Mouse (Mus musculus): ENCODE data around the gene Il16. TPM values are rescaled to one million over a fixed set of nuclear protein-coding genes. Genes with fewer than 3 reads are reported as not detected.

Il16 gene
- 0.47 TPM in 1 of 2 replicates, not detected in the other for polyA plus RNA-seq (2011; ENCODE audit: insufficient read length, low read depth, missing spikeins)

DNA sequence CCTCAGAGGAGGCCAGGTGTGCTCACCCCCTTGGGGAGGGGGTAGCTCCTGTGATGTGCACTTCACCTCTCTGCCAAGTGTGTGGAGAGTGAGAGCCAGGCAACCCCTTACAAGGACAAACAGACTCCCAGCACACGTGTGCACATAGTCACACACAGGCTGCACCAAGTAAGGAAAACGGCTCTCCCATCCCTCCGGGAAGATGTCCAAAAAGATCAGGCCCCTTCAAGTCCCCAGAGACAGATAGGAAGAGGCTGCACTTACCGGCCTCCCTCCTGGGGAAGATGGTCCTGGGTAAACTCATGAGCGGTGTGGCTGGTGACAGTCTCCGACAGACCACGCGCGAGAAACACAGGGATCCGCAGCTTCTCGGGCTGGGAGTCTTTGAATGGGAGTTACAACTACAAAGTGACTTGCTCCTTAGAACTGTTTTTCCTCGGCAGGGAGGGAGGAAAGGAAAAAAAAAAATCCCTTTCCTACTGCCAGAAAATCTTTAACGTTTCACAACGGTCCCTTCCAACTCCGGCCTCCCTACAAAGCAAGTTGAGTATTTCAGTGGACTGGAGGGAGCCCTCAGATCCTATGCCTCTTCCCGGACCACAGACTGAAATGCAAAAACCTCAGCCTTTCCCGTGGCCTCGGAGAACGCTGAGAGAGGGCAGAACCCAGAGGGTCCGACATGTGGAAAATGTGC is at the start of gene Il16:
TSS of gene Il16 (minus strand) at position 314 of the 694 bp plus-strand sequence.
- H3K4me1 ChIP-seq (ENCODE audit: control insufficient read depth, insufficient read depth, low read length) = no peaks in the 10 kb centered on the region; the same call in 1 of the 2 replicates
- no peak within 1 kb of the TSS for H3K4me3 ChIP-seq (ENCODE audit: insufficient read depth, low read length)

DNA sequence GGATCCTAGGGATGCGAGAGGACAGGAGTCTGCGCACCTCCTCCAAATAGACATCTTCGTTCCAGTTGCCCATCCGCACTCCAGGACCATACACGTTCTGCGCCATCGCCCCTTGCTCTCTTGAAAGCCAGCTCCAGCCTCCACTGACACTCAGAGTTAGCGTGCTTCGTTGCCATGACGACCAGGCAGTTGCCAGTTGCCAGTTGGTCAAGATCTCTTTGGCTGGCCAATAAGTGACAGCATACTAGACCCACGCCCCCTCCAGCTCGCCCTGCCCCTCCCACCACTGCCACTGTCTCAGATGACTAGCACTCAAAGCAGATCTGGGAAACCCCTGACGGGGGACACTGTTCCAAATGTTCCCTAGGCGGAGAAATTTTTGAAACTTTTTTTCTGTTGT is 49.2 kb upstream of the Il16 start, which contains the start of gene Cfap161:
TSS of gene Cfap161 (minus strand) at position 176 of the 400 bp plus-strand sequence.
- H3K4me3 ChIP-seq (ENCODE audit: insufficient read depth, low read length) = no peak within 1 kb of the TSS
- no peak for TF ChIP-seq CTCF (IDR thresholded peaks at IDR 0.05; ENCODE audit: borderline replicate concordance, insufficient read depth, low read length)
- no peak for TF ChIP-seq POLR2A (IDR thresholded peaks at IDR 0.05; ENCODE audit: low read depth, low read length)
- H3K4me1 ChIP-seq (ENCODE audit: control insufficient read depth, insufficient read depth, low read length) = peaks cover 6% of the 10 kb centered on the region
- no peak within 1 kb of the TSS for H3K27ac ChIP-seq (ENCODE audit: insufficient read depth, low read length)

More for the DNA sequence above, at the start of gene Il16:
- H3K27ac ChIP-seq (ENCODE audit: insufficient read depth, low read length) = no peak within 1 kb of the TSS
- TF ChIP-seq CTCF (IDR thresholded peaks at IDR 0.05; ENCODE audit: borderline replicate concordance, insufficient read depth, low read length) = no peak
- TF ChIP-seq POLR2A (IDR thresholded peaks at IDR 0.05; ENCODE audit: low read depth, low read length) = no peak

DNA sequence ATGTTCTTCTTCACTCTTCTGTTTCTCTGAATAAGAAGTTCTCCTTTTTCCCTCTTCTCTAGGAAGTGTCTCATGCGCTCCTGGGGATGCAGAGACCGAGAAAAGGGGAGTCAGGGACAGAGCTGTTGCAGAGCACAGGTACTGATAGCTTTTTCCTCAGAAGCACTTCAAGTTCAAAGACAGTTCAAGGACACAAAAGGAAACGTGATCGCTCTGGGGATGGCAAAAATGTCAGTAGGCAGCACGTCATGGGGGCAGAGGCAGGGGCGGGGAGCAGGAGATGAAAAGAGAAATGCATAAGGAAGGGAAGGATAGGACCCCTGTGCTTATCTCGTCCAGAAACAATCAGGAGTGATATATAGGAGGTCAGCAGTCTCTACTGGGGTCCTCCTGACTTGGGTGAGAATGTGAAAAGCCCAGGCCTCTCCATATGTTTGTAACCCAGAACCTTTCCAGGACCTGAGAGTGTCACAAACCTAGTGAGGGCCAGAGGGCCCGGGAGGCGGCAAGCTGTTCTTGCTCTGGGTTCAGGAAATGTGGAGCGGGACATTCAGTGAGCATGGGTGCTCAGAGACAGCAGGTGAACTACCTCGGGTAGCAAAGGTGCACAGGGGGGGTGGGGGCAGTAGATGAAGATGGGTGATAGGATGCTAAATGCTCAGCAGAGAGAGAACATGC is 48.6 kb upstream of the Il16 start:
- peaks cover 6% of the 10 kb centered on the region for H3K4me1 ChIP-seq (ENCODE audit: control insufficient read depth, insufficient read depth, low read length)
- TF ChIP-seq POLR2A (IDR thresholded peaks at IDR 0.05; ENCODE audit: low read depth, low read length) (no peak), CTCF (IDR thresholded peaks at IDR 0.05; ENCODE audit: borderline replicate concordance, insufficient read depth, low read length) (no peak)
- H3K27ac ChIP-seq (ENCODE audit: insufficient read depth, low read length) = no peak overlapping the region
- H3K4me3 ChIP-seq (ENCODE audit: insufficient read depth, low read length) = no peak overlapping the region

DNA sequence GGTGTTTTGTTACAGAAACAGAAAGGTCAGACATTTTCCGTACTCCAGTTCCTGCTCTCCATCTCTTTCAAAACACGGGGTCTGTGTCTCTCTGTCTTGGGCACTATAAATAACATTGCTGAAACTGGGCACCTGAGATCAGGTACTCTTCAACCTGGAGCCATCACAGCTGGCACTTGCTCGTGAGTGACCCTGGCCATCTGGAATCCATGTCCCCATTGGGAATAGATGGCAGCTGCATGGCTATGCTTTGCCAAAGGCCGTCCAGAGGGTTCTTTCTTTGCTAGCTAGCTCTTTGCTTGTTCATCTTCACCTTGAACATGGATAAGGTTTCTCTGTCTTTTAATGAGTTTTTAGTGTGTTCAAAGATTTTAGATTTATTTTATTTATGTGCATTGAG is 35.4 kb upstream of the Il16 start:
- TF ChIP-seq POLR2A (IDR thresholded peaks at IDR 0.05; ENCODE audit: low read depth, low read length) (no peak), CTCF (IDR thresholded peaks at IDR 0.05; ENCODE audit: borderline replicate concordance, insufficient read depth, low read length) (no peak)
- H3K4me3 ChIP-seq (ENCODE audit: insufficient read depth, low read length) = no peak overlapping the region
- no peak overlapping the region for H3K27ac ChIP-seq (ENCODE audit: insufficient read depth, low read length)
- H3K4me1 ChIP-seq (ENCODE audit: control insufficient read depth, insufficient read depth, low read length) = no peaks in the 10 kb centered on the region; the same call in 1 of the 2 replicates

DNA sequence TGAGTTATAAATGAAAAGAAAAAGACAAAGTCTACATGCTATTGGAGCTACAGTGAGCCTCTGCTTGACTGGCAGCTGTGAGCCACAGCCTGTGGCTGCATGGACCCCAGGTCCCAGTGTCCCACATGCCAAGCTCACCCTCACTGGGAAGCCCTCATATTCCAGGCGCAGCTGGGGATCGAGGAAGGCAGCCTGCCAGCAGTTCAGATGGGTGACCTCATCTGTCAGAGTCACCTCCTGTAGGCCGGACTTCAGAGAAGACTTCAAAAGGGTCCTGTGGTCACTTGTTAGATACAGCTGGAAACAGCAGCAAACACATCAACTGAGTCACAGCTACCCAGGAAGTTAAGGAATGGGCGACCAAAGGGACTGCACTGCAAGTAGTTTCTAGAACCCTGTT is 34.5 kb upstream of the Il16 start:
- TF ChIP-seq CTCF (IDR thresholded peaks at IDR 0.05; ENCODE audit: borderline replicate concordance, insufficient read depth, low read length) = no peak
- TF ChIP-seq POLR2A (IDR thresholded peaks at IDR 0.05; ENCODE audit: low read depth, low read length) = no peak
- Histone ChIP-seq H3K4me3 (ENCODE audit: insufficient read depth, low read length) (no peak overlapping the region), H3K4me1 (ENCODE audit: control insufficient read depth, insufficient read depth, low read length) (no peaks in the 10 kb centered on the region; the same call in 1 of the 2 replicates), H3K27ac (ENCODE audit: insufficient read depth, low read length) (no peak overlapping the region)

DNA sequence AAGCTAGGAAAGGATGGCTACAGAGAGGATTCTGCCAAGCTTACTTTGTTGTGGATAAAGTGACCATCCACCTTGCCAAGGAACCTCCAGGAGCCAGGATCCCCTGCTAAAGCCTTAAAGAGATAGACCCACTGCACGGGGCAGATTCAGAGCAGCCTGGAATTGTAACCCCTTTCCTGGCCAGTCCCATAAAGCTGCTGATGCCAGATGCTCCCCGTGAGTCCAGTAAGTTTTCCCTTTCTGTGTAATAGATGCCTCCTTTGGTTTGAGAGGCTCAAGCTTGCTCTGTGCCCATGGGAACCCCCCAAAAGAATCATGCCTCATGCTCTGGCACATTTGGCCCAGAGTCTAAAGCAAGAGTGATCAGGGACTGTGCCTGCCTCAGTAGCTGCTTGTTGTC is 33.5 kb upstream of the Il16 start:
- Histone ChIP-seq H3K27ac (ENCODE audit: insufficient read depth, low read length) (no peak overlapping the region), H3K4me1 (ENCODE audit: control insufficient read depth, insufficient read depth, low read length) (no peaks in the 10 kb centered on the region; the same call in 1 of the 2 replicates), H3K4me3 (ENCODE audit: insufficient read depth, low read length) (no peak overlapping the region)
- no peak for TF ChIP-seq CTCF (IDR thresholded peaks at IDR 0.05; ENCODE audit: borderline replicate concordance, insufficient read depth, low read length)
- no peak for TF ChIP-seq POLR2A (IDR thresholded peaks at IDR 0.05; ENCODE audit: low read depth, low read length)

DNA sequence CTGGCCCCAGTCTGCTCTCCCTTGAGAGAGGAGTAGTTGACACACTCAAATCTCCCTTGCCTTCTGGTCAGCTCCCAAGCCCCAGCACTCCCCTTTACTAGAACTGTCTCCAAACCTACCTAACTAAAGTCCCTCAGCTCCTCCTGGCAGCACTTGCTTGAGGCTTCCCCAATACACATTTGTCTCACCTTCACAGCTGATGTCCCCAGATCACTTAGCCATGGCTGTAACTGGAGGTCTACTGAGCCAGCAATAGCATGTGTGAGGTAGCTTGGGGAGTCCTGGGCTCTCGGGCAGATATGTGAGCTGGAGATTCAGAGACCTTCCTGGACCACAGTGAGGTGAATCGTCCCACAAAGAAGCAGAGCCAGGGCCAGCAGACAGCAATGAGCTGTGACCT is 33.0 kb upstream of the Il16 start:
- TF ChIP-seq CTCF (IDR thresholded peaks at IDR 0.05; ENCODE audit: borderline replicate concordance, insufficient read depth, low read length) (no peak), POLR2A (IDR thresholded peaks at IDR 0.05; ENCODE audit: low read depth, low read length) (no peak)
- H3K27ac ChIP-seq (ENCODE audit: insufficient read depth, low read length) = no peak overlapping the region
- no peaks in the 10 kb centered on the region; the same call in 1 of the 2 replicates for H3K4me1 ChIP-seq (ENCODE audit: control insufficient read depth, insufficient read depth, low read length)
- H3K4me3 ChIP-seq (ENCODE audit: insufficient read depth, low read length) = no peak overlapping the region

DNA sequence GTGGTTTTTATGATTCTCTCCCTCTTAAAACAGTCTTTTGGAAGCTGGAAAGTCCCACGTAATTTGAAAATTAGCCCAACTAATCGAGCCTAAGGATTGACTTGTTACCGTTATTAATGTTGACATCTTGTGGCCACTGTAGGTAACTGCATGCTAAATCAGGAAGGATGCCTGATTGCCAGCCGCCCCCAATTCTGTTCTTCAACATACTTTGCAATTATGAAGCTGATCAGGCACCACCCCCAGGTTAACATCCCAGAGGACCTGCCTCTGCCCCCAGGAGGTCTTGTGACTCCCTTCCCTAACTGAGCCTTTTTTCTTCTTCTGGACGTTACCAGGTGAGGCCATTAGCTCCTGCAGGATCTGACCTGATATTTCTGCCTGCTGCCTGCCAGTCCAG is 29.2 kb upstream of the Il16 start:
- H3K4me3 ChIP-seq (ENCODE audit: insufficient read depth, low read length) = no peak overlapping the region
- TF ChIP-seq POLR2A (IDR thresholded peaks at IDR 0.05; ENCODE audit: low read depth, low read length) (no peak), CTCF (IDR thresholded peaks at IDR 0.05; ENCODE audit: borderline replicate concordance, insufficient read depth, low read length) (no peak)
- peaks cover 2% of the 10 kb centered on the region for H3K4me1 ChIP-seq (ENCODE audit: control insufficient read depth, insufficient read depth, low read length)
- H3K27ac ChIP-seq (ENCODE audit: insufficient read depth, low read length) = no peak overlapping the region

DNA sequence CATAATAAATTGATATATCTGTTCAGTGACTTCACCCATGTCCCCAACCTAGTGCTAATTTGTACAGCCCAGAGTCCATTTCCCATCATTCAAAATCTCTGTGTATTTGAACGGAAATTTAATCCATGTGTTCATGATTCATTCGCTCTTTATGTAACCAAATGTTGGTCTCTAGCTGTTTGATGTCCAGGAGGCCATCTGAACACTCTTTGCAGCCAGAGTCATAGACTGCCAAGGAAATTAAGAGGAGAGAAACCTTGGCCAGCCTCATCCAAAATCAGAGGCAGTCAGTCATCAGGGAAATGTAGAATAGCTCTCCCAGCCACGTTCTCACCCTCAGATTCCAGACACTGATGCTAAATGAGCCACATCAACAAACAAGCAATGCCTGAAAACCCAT is 18.1 kb upstream of the Il16 start:
- no peak for TF ChIP-seq CTCF (IDR thresholded peaks at IDR 0.05; ENCODE audit: borderline replicate concordance, insufficient read depth, low read length)
- no peak for TF ChIP-seq POLR2A (IDR thresholded peaks at IDR 0.05; ENCODE audit: low read depth, low read length)
- no peak overlapping the region for H3K4me3 ChIP-seq (ENCODE audit: insufficient read depth, low read length)
- H3K4me1 ChIP-seq (ENCODE audit: control insufficient read depth, insufficient read depth, low read length) = no peaks in the 10 kb centered on the region
- peak overlapping the region; percentile 34; the same call in 1 of the 2 replicates for H3K27ac ChIP-seq (ENCODE audit: insufficient read depth, low read length)

DNA sequence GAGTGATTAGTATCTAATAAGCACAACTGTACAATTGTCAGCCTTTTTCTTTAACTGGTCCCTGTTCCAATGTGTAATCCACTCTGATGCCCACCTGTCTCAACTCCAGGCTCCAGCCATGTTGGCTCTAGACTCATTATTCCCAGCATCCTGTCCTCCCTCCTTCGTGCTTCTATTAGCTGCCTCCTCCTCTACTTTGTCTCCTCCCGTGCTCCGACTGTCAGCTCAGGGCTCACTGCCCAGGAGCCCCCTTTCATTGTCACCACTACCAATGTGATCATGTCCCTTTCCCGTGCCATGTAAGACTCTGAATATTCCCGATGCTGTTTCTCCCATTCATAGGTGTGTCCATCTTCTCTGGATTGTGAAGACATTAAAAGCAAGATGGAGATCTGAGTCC is 16.8 kb upstream of the Il16 start:
- Histone ChIP-seq H3K4me1 (ENCODE audit: control insufficient read depth, insufficient read depth, low read length) (no peaks in the 10 kb centered on the region), H3K4me3 (ENCODE audit: insufficient read depth, low read length) (no peak overlapping the region), H3K27ac (ENCODE audit: insufficient read depth, low read length) (no peak overlapping the region)
- TF ChIP-seq POLR2A (IDR thresholded peaks at IDR 0.05; ENCODE audit: low read depth, low read length) (no peak), CTCF (IDR thresholded peaks at IDR 0.05; ENCODE audit: borderline replicate concordance, insufficient read depth, low read length) (no peak)

All from embryonic fibroblast, embryonic 13.5 days (primary cell).